Mouse (Mus musculus) megakaryocyte, embryonic 14.5 days (primary cell): ENCODE data around the gene Igsf11. TPM values are rescaled to one million over a fixed set of nuclear protein-coding genes. Genes with fewer than 3 reads are reported as not detected.

Source experiments
- H3K27me3 ChIP-seq: replicated peaks from 2 replicates; pipeline ENCODE3; 2012; ENCODE audit warnings: inconsistent platforms
- H3K36me3 ChIP-seq: replicated peaks from 2 replicates; pipeline ENCODE3; 2012; ENCODE audit warnings: low read length, inconsistent platforms, mixed read lengths
- H3K4me1 ChIP-seq: 2 replicates; pipeline ENCODE4 v1.6.1; 2012; ENCODE audit warnings: inconsistent platforms
- H3K4me3 ChIP-seq: replicated peaks from 2 replicates; pipeline ENCODE3; 2012; ENCODE audit warnings: moderate library complexity, mild to moderate bottlenecking, inconsistent platforms
- H3K9me3 ChIP-seq: 2 replicates; pipeline ENCODE4 v1.6.1; 2012; ENCODE audit warnings: inconsistent platforms
- FLI1 ChIP-seq: IDR thresholded peaks from 2 replicates; pipeline ENCODE4 v1.6.1; 2012; ENCODE audit warnings: low read length, inconsistent platforms, mixed read lengths
- GATA1 ChIP-seq: IDR thresholded peaks from 3 replicates; pipeline ENCODE4 v1.6.1; 2012; ENCODE audit warnings: mixed read lengths, low read length, inconsistent platforms, borderline replicate concordance
- polyA plus RNA-seq: library from polyadenylated mRNA; stranded (reverse); fragments of >175 nt; gene quantifications from 2 replicates; pipeline ENCODE4 v1.2.3, GENCODE M21; 2012; ENCODE audit warnings: low replicate concordance; ENCODE audit not compliant: insufficient read depth

Gene Igsf11
- polyA plus RNA-seq, 1 experiment, result not detected

GRCm38 (mm10) chr16:38904202-38904601 lies 11.7 kb downstream of the Igsf11 start:
- peaks cover 42% of the 10 kb centered on the region for H3K27me3 ChIP-seq
- no peak for TF ChIP-seq FLI1
- no peak for TF ChIP-seq GATA1
- peaks cover 7% of the 10 kb centered on the region for H3K4me1 ChIP-seq
- H3K9me3 ChIP-seq, result no peaks in the 10 kb centered on the region
- H3K4me3 ChIP-seq, result no peak overlapping the region
- H3K36me3 ChIP-seq, result no peaks in the 10 kb centered on the region

- H3K9me3 ChIP-seq, result no peaks in the 10 kb centered on the region
- TF ChIP-seq FLI1 (no peak), GATA1 (no peak)
- peaks cover 7% of the 10 kb centered on the region for H3K4me1 ChIP-seq
- H3K4me3 ChIP-seq, result no peak overlapping the region
- H3K36me3 ChIP-seq, result no peaks in the 10 kb centered on the region
- peaks cover 35% of the 10 kb centered on the region for H3K27me3 ChIP-seq
Observed at GRCm38 (mm10) chr16:38905911-38906310, 13.4 kb downstream of the Igsf11 start.

GRCm38 (mm10) chr16:38908304-38908703 lies 15.8 kb downstream of the Igsf11 start:
- TF ChIP-seq FLI1, result no peak
- TF ChIP-seq GATA1, result no peak
- Histone ChIP-seq H3K4me1 (no peaks in the 10 kb centered on the region), H3K27me3 (peaks cover 17% of the 10 kb centered on the region), H3K4me3 (no peak overlapping the region), H3K36me3 (no peaks in the 10 kb centered on the region), H3K9me3 (no peaks in the 10 kb centered on the region)

- Histone ChIP-seq H3K36me3 (no peaks in the 10 kb centered on the region), H3K27me3 (peaks cover 6% of the 10 kb centered on the region), H3K4me1 (no peaks in the 10 kb centered on the region), H3K4me3 (no peak overlapping the region), H3K9me3 (no peaks in the 10 kb centered on the region)
- no peak for TF ChIP-seq FLI1
- no peak for TF ChIP-seq GATA1
Observed at GRCm38 (mm10) chr16:38909506-38909905, 17.0 kb downstream of the Igsf11 start.

- Histone ChIP-seq H3K4me1 (no peaks in the 10 kb centered on the region), H3K27me3 (peaks cover 4% of the 10 kb centered on the region), H3K9me3 (no peaks in the 10 kb centered on the region), H3K4me3 (no peak overlapping the region), H3K36me3 (no peaks in the 10 kb centered on the region)
- TF ChIP-seq FLI1 (no peak), GATA1 (no peak)
Observed at GRCm38 (mm10) chr16:38910088-38910487, 17.6 kb downstream of the Igsf11 start.

- H3K27me3 ChIP-seq, result no peaks in the 10 kb centered on the region
- no peaks in the 10 kb centered on the region for H3K36me3 ChIP-seq
- H3K4me1 ChIP-seq, result no peaks in the 10 kb centered on the region
- no peak overlapping the region for H3K4me3 ChIP-seq
- no peaks in the 10 kb centered on the region for H3K9me3 ChIP-seq
- TF ChIP-seq FLI1 (no peak), GATA1 (no peak)
Observed at GRCm38 (mm10) chr16:38915451-38915850, 23.0 kb downstream of the Igsf11 start.

GRCm38 (mm10) chr16:38916053-38916786 lies 23.7 kb downstream of the Igsf11 start:
- no peaks in the 10 kb centered on the region for H3K9me3 ChIP-seq

GRCm38 (mm10) chr16:38916885-38917284 lies 24.4 kb downstream of the Igsf11 start:
- H3K9me3 ChIP-seq, result no peaks in the 10 kb centered on the region
- TF ChIP-seq FLI1 (no peak), GATA1 (no peak)

More at GRCm38 (mm10) chr16:38916053-38916786, 23.7 kb downstream of the Igsf11 start:
- Histone ChIP-seq H3K36me3 (no peaks in the 10 kb centered on the region), H3K4me3 (no peak overlapping the region), H3K27me3 (no peaks in the 10 kb centered on the region), H3K4me1 (no peaks in the 10 kb centered on the region)
- no peak for TF ChIP-seq GATA1
- TF ChIP-seq FLI1, result no peak

GRCm38 (mm10) chr16:38918121-38918520 lies 25.6 kb downstream of the Igsf11 start:
- TF ChIP-seq FLI1, result no peak
- TF ChIP-seq GATA1, result no peak
- Histone ChIP-seq H3K36me3 (no peaks in the 10 kb centered on the region), H3K27me3 (no peaks in the 10 kb centered on the region), H3K4me1 (no peaks in the 10 kb centered on the region), H3K9me3 (no peaks in the 10 kb centered on the region), H3K4me3 (no peak overlapping the region)

More at GRCm38 (mm10) chr16:38916885-38917284, 24.4 kb downstream of the Igsf11 start:
- H3K36me3 ChIP-seq, result no peaks in the 10 kb centered on the region
- no peak overlapping the region for H3K4me3 ChIP-seq
- no peaks in the 10 kb centered on the region for H3K27me3 ChIP-seq
- H3K4me1 ChIP-seq, result no peaks in the 10 kb centered on the region

GRCm38 (mm10) chr16:38920488-38920887 lies 28.0 kb downstream of the Igsf11 start:
- H3K36me3 ChIP-seq, result no peaks in the 10 kb centered on the region
- no peak overlapping the region for H3K4me3 ChIP-seq
- no peaks in the 10 kb centered on the region for H3K27me3 ChIP-seq
- no peaks in the 10 kb centered on the region for H3K4me1 ChIP-seq
- TF ChIP-seq FLI1 (no peak), GATA1 (no peak)
- H3K9me3 ChIP-seq, result no peaks in the 10 kb centered on the region
